Mouse (Mus musculus) lung, postnatal 25 days (tissue): ENCODE data around the gene Acsf2.
"Not testable (repeated sequence)": the region's sequence is repeated elsewhere in the genome, so short reads cannot be mapped to it uniquely, and the experiment has no call there.

Experiments used
- DNase-seq: peaks from one replicate; pipeline ENCODE4 v3.0.0; 2022; ENCODE audit warnings: low spot score

Acsf2 gene

DNA sequence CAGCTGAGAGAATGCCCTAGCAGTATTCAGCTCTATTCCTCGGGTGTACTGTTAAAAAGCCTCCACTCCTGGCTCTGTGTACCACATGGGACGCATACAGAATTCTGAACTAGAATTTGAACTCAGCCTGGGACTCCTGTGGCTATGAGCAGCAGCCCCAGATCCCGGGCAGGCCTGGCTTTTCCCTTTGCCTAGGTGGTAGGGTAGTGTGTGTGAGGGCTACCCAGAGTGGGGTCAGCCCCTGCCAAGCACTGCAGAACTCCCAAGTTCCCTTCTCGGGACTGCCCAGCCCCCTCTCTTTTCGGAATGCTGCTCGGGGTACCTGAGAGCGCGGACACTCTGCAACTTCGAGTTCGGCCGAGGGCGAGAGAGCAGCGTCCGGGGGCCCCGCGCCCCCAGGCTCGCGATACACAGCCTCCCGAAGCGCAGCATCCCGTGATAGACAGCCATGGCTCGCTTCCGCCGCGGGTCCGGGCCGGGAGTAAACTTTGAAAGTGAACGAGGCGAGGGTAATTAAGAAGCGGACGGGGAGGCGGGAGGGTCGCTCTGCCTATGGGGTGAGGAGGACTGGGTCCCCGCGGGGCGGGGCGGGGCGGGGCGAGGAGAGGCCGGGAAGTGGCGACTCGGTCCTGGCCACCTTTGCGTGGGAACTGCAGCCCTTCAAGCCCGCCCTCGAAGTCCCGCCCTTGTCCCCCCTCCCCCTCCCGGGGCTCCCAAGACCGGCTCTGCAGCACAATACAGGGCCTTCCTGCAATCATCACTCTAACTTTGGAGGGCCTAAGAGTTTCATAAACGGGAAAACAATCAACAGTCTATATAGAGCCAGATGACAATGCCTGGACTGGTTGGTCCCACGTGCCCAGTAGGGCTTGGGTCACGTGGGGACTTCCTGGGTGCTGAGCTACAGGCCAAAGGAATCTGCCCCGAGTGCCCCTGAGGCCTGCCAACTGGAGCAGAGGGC is at the start of gene Acsf2:
Acsf2 (minus strand) TSS at position 551 of the 961 bp plus-strand sequence.
- peak; percentile 84 for DNase-seq

- DNase-seq, result not testable (repeated sequence)
Measured at GRCm38 (mm10) chr11:94651241-94651640, 49.6 kb upstream of the Acsf2 start.

GRCm38 (mm10) chr11:94646457-94646856 is 44.8 kb upstream of the Acsf2 start:
- DNase-seq, result no peak

- no peak for DNase-seq
Measured at GRCm38 (mm10) chr11:94644461-94645219, 43.0 kb upstream of the Acsf2 start.

DNA sequence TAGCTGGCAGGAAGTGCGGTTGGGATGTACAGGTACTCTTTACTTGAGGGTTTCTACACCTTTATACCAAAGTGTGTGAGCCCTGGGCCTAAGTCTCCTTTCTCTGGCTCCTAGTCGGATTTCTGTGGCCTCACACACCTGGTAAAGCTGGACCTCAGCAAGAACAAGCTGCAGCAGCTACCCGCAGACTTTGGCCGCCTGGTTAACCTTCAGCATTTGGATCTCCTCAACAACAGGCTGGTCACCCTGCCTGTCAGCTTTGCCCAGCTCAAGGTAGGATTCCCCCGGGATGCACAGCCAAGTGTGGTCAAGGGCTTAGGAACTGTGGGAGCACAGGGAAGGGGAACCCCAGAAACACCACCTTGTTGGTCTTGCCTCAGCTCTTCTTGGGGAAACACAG is 32.8 kb upstream of the Acsf2 start:
- no peak for DNase-seq

GRCm38 (mm10) chr11:94632988-94633387 is 31.3 kb upstream of the Acsf2 start:
- no peak for DNase-seq

GRCm38 (mm10) chr11:94631969-94632368 is 30.3 kb upstream of the Acsf2 start:
- DNase-seq, result no peak

- peak; percentile 29 for DNase-seq
Measured at GRCm38 (mm10) chr11:94630199-94631011, 28.7 kb upstream of the Acsf2 start.

- no peak for DNase-seq
Measured at GRCm38 (mm10) chr11:94629884-94630198, 28.2 kb upstream of the Acsf2 start.

DNA sequence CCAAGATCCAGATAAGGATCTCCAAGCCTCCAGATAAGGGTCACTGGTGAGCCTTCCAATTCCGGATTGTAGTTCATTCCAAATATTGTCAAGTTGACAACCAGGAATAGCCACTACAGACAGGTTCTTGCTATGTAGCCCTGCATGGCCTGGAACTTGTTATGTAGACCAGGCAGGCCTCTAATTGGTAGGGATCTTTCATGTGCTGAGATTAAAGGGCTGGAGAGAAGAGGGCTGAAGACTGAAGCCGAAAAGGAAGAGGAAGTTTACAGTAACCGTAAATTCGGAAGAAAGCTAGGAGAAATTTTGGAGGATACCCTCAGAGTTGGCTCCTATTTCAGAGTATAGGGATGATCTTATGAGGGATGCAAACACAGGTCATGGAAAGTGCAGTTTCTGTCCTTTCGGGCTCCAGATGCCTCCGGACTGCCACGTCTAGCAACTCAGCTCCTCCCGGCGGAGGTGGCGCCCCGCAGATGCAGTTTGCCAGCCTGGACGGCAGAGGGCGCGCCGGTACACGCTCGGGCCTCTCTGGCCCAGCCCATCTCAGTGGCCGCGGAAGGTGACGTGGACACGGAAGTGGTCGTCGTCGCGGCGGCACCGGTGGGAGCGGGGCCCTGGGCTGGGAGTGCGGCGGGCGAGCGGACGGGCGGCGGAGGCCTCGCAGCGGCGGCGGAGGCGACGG is 27.7 kb upstream of the Acsf2 start, which contains the start of gene Lrrc59:
Lrrc59 (plus strand) TSS at position 569 of the 685 bp plus-strand sequence.
- peak; percentile 96 for DNase-seq

GRCm38 (mm10) chr11:94622162-94622561 is 20.5 kb upstream of the Acsf2 start:
- no peak for DNase-seq

DNA sequence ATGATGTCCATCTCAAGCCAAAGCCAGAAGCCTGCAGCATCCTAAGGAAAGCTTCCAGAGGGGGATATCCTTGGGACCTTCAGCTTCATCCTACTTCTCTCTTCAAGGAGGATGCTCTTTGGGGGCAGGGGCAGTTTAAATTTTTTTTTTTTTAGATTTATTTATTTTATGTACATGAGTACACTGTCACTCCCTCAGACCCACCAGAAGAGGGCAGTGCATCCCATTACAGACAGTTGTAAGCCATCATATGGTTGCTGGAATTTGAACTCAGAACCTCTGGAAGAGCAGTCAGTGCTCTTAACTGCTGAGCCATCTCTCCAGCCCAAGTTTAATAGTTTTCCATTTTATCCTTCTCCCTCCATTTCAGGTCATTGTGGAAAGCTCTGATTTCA is 19.8 kb upstream of the Acsf2 start:
- no peak for DNase-seq

GRCm38 (mm10) chr11:94620766-94621457 is 19.2 kb upstream of the Acsf2 start:
- no peak for DNase-seq

GRCm38 (mm10) chr11:94617646-94618045 is 16.0 kb upstream of the Acsf2 start:
- no peak for DNase-seq

DNA sequence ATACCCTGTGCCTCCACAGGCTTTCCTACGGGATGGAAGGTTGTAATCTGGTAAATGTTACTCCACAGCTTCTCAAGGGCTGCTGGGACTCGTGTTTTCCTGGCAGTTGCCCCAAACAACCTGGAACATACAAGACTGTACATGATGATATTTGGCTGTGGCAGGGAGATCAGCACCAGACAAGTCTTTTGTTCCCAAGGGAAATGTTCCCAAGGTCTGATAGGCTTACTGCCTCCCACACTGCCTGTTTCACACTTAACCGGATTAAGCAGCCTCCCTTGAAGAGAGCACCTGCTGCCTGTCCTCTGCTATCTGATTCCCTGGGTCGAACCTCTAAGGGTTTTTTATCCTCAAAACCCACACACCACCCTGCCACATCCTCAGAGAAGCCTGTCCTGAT is 13.8 kb upstream of the Acsf2 start:
- no peak for DNase-seq

- no peak for DNase-seq
Measured at GRCm38 (mm10) chr11:94614603-94615002, 12.9 kb upstream of the Acsf2 start.

DNA sequence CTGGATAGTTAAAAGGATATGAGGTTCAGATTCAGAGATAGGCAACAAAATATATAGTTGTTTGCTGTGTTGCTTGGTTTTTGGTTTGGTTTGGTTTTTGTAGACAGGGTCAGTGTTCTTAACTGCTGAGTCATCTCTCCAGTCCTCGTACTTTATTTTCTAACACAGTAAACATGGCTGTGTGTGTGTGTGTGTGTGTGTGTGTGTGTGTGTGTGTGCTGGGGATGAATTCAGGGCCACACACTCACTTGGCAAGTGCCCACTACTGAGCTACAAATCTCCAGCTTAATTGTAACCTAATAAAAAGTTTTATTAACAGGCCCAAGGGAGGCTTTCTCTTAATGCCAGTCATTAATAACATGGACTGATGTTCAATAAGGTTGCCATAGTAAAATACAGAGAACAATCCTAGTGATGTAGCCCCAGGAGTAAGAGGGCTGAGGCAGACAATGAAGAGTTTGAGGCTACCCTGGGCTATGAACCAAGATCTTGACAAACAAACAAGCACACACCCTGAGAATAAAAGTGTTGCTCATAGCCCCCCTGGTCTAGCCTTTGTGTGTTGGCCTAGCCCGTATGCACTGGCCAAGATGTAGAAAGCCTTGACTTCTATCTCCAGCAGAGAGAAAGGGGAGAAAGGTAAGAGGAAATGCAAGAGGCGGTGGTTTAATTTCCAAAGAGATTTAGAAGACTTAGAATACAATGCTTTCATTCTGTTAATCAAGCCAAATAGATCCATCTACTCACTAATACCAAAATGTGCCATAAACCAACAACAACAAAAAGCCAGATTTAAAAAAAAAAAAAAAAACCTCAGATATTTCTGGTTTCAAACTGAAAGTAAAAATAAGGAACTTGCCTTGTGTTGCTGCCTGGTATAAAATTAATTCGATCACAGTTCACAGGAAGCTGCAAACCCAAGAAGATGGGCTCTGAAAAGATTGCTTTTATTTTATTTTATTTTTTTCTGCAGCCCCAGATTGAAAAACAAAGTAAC is 9.4 kb upstream of the Acsf2 start:
- no peak for DNase-seq

DNA sequence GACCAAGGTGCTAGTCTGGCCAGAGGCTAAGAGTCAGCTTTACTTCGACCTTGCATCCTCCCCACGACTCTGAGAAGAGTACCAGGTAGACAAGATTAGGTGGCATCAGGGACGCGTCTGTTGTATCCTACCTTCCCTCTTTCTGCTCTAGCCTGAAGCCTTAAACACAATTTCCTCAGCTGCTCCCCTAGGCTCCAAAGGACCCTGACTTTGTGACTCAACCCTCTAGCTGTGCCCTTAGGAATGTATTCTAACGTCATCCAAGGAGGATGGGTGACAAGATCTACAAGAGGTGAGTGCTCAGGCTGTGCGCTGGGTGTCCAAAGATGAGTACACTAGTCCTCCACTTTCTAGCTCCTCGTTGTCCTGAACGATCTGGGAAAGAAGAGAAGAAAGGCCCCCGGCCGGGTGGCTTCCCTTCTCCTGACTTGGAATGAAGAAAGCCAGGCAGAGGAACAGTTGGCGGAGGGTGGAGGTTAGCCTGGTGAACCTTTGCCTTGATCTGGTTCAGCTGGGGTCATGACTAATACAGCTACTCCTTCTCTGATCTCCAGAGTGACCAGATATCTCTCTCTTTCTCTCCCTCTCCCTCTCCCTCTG is 785 bp upstream of the Acsf2 start:
- no peak for DNase-seq

DNA sequence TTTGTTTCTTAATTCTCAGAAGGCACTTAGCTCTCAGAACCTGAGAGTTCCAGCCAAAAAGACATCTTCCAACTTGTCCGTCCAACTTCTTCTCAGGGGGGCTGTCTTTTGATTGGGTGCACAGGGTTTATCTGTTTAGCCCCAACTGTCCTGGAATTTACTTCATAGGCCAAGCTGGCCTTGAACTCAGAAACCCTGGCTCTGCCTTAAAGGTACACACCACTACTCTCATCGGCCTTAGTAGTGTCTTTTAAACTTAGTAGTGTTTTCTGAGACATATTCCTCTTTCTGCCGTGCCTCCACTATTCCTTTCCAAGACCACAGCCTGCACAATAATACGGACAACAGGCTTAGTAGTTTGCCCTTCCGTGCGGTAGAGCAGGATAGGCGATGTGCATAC is 1.2 kb downstream of the Acsf2 start:
- no peak for DNase-seq
